Mouse (Mus musculus) forebrain, embryonic 11.5 days (tissue): ENCODE results near the gene Ctsw. TPM values are rescaled to one million over a fixed set of nuclear protein-coding genes. Genes with fewer than 3 reads are reported as not detected.

Experiments used
- ATAC-seq: fragments of 200-750 bp; cut with Nextera tagmentation; replicated peaks from 2 replicates; pipeline ENCODE4 v1.8.0; 2017; ENCODE audit warnings: moderate TSS enrichment; ENCODE audit not compliant: low FRiP score
- DNase-seq: peaks from one replicate; pipeline ENCODE4 v3.0.0-alpha.2; 2017; ENCODE audit warnings: low spot score
- H3K27ac ChIP-seq: fragments of 300-500 bp; sonication (generic); 2 replicates; pipeline ENCODE4 v1.5.1; 2014; ENCODE audit warnings: low read depth, low read length
- H3K27me3 ChIP-seq: fragments of 300-500 bp; sonication (generic); 2 replicates; pipeline ENCODE4 v1.6.1; 2014; ENCODE audit warnings: mild to moderate bottlenecking, low read length, mixed read lengths; ENCODE audit not compliant: control insufficient read depth, insufficient read depth
- H3K36me3 ChIP-seq: fragments of 300-500 bp; sonication (generic); 2 replicates; pipeline ENCODE4 v1.6.1; 2014; ENCODE audit warnings: mild to moderate bottlenecking, low read length, moderate library complexity, mixed read lengths; ENCODE audit not compliant: control insufficient read depth, insufficient read depth
- H3K4me1 ChIP-seq: fragments of 300-500 bp; sonication (generic); replicated peaks from 2 replicates; pipeline ENCODE4 v1.6.1; 2014; ENCODE audit warnings: low read length, mixed read lengths; ENCODE audit not compliant: control insufficient read depth, insufficient read depth
- H3K4me2 ChIP-seq: fragments of 300-500 bp; sonication (generic); 2 replicates; pipeline ENCODE4 v1.6.1; 2014; ENCODE audit warnings: low read depth, mild to moderate bottlenecking, low read length, moderate library complexity, mixed read lengths; ENCODE audit not compliant: severe bottlenecking
- H3K4me3 ChIP-seq: fragments of 300-500 bp; sonication (generic); 2 replicates; pipeline ENCODE4 v1.5.1; 2014; ENCODE audit warnings: low read depth, low read length
- H3K9ac ChIP-seq: fragments of 300-500 bp; sonication (generic); 2 replicates; pipeline ENCODE4 v1.6.1; 2014; ENCODE audit warnings: low read length
- H3K9me3 ChIP-seq: fragments of 300-500 bp; sonication (generic); 2 replicates; pipeline ENCODE4 v1.6.1; 2016; ENCODE audit warnings: low read length, mixed read lengths; ENCODE audit not compliant: control insufficient read depth
- WGBS: fragments of 180-500 bp; shearing (Covaris S2); extraction: QIAGEN DNeasy Blood & Tissue Kit; methylation state at CpG from one replicate; pipeline ENCODE4 v1.1.7; 2014; 5-methylcytosine and 5-hydroxymethylcytosine counted together
- polyA plus RNA-seq: library from polyadenylated mRNA; unstranded; fragments of >200 nt; fragmentation: Nextera tagmentation; extraction: Ambion mirVana; gene quantifications from 2 replicates; pipeline ENCODE4 v1.2.1, GENCODE M21; 2014

Gene Ctsw
- polyA plus RNA-seq, 1 experiment from 2014 or later, result 3.4 TPM

GRCm38 (mm10) chr19:5421784-5422183 lies 46.5 kb downstream of the Ctsw start:
- Histone ChIP-seq H3K4me1 (peaks cover 17% of the 10 kb centered on the region; the same call in 1 of the 2 replicates), H3K27ac (no peak overlapping the region), H3K27me3 (no peaks in the 10 kb centered on the region), H3K4me3 (no peak overlapping the region), H3K36me3 (peaks cover 7% of the 10 kb centered on the region; the same call in 1 of the 2 replicates), H3K4me2 (no peak overlapping the region), H3K9me3 (no peaks in the 10 kb centered on the region), H3K9ac (no peak overlapping the region)
- ATAC-seq, result no peak
- 88% methylated on average over 5 of the region's 5 CpGs for WGBS
- DNase-seq, result no peak

DNA sequence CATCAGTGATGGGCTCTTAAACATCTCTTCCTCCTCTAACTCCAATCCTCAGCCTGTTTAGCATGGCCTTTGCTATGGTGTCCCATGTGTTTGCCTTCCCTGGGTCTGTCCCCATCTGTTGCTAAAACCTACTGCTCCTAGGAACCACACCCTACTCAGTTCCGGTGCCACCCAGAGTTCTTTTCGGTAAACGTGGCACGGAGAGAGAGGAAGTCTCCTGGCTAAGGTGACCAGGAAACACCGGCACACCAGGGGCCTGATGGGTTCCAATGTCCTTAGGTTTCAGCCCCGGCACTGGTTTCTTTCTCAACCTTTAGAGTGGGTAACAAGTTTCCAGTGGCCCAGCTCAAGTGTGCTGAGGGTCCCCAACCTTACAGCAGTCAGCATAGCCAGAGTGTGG lies 47.7 kb downstream of the Ctsw start:
- Histone ChIP-seq H3K4me1 (peaks cover 9% of the 10 kb centered on the region; the same call in 1 of the 2 replicates), H3K27ac (no peak overlapping the region), H3K4me2 (no peak overlapping the region), H3K4me3 (no peak overlapping the region), H3K27me3 (no peaks in the 10 kb centered on the region), H3K9me3 (no peaks in the 10 kb centered on the region), H3K36me3 (peaks cover 2% of the 10 kb centered on the region; the same call in 1 of the 2 replicates), H3K9ac (no peak overlapping the region)
- no peak for DNase-seq
- no peak for ATAC-seq
- WGBS, result 90% methylated on average over 6 of the region's 6 CpGs

- Histone ChIP-seq H3K27me3 (no peaks in the 10 kb centered on the region), H3K36me3 (peaks cover 2% of the 10 kb centered on the region; the same call in 1 of the 2 replicates), H3K9ac (no peak overlapping the region), H3K27ac (no peak overlapping the region), H3K4me3 (no peak overlapping the region), H3K4me2 (no peak overlapping the region), H3K4me1 (peaks cover 8% of the 10 kb centered on the region; the same call in 1 of the 2 replicates), H3K9me3 (no peaks in the 10 kb centered on the region)
- DNase-seq (no peak), ATAC-seq (no peak)
- WGBS, result 91% methylated on average over 9 of the region's 9 CpGs
Observed at GRCm38 (mm10) chr19:5419630-5420029, 48.7 kb downstream of the Ctsw start.

- DNase-seq (no peak), ATAC-seq (no peak)
- no peaks in the 10 kb centered on the region for H3K27me3 ChIP-seq
- 95% methylated on average over 8 of the region's 8 CpGs for WGBS
- H3K4me1 ChIP-seq, result peaks cover 8% of the 10 kb centered on the region; the same call in 1 of the 2 replicates
- no peak overlapping the region for H3K27ac ChIP-seq
- no peak overlapping the region for H3K4me3 ChIP-seq
- H3K4me2 ChIP-seq, result no peak overlapping the region
- H3K9me3 ChIP-seq, result no peaks in the 10 kb centered on the region
- no peak overlapping the region for H3K9ac ChIP-seq
- peaks cover 2% of the 10 kb centered on the region; the same call in 1 of the 2 replicates for H3K36me3 ChIP-seq
Observed at GRCm38 (mm10) chr19:5418750-5419466, 49.4 kb downstream of the Ctsw start.

Other genes with a start within 250 kb of the Ctsw start
- gene Pacs1, start 195.4 kb downstream of the Ctsw start, polyA plus RNA-seq, result 32.2 and 33.2 TPM in 2 replicates
- gene Sf3b2, start 173.1 kb downstream of the Ctsw start, polyA plus RNA-seq, result 418 and 450 TPM in 2 replicates
- 17.2 and 18.9 TPM in 2 replicates for gene Gal3st3, start 170.2 kb downstream of the Ctsw start, polyA plus RNA-seq
- gene Catsper1, start 132.8 kb downstream of the Ctsw start, polyA plus RNA-seq, result not detected in 2 replicates
- 0.83 TPM in 1 of 2 replicates, not detected in the other for gene Cst6, start 118.9 kb downstream of the Ctsw start, polyA plus RNA-seq
- gene Eif1ad, start 101.8 kb downstream of the Ctsw start, polyA plus RNA-seq, result 79.2 and 82.8 TPM in 2 replicates
- 470 and 498 TPM in 2 replicates for gene Banf1, start 101.3 kb downstream of the Ctsw start, polyA plus RNA-seq
- 87.1 and 101 TPM in 2 replicates for gene Sart1, start 79.8 kb downstream of the Ctsw start, polyA plus RNA-seq
- not detected in 2 replicates for gene Tsga10ip, start 66.0 kb downstream of the Ctsw start, polyA plus RNA-seq
- gene Drap1, start 43.5 kb downstream of the Ctsw start, polyA plus RNA-seq, result 193 and 202 TPM in 2 replicates
- 34.6 and 42.0 TPM in 2 replicates for gene AI837181, start 43.4 kb downstream of the Ctsw start, polyA plus RNA-seq
- gene Fosl1, start 21.0 kb downstream of the Ctsw start, polyA plus RNA-seq, result not detected in 2 replicates
- 6.5 and 6.6 TPM in 2 replicates for gene Ccdc85b, start 10.6 kb downstream of the Ctsw start, polyA plus RNA-seq
- gene Fibp, start 7.9 kb downstream of the Ctsw start, polyA plus RNA-seq, result 105 TPM in 2 replicates
- gene Efemp2, start 5.4 kb upstream of the Ctsw start, polyA plus RNA-seq, result 49.1 and 50.4 TPM in 2 replicates
- gene Mus81, start 19.9 kb upstream of the Ctsw start, polyA plus RNA-seq, result 39.2 and 42.7 TPM in 2 replicates
- gene Cfl1, start 21.9 kb upstream of the Ctsw start, polyA plus RNA-seq, result 3,238 and 3,452 TPM in 2 replicates
- gene 1700020D05Rik, start 35.3 kb upstream of the Ctsw start, polyA plus RNA-seq, result not detected in 2 replicates
- gene Snx32, start 42.0 kb upstream of the Ctsw start, polyA plus RNA-seq, result 15.9 and 19.5 TPM in 2 replicates
- 0.11 and 0.35 TPM in 2 replicates for gene Ovol1, start 92.1 kb upstream of the Ctsw start, polyA plus RNA-seq
- 1.9 and 2.5 TPM in 2 replicates for gene Ap5b1, start 99.5 kb upstream of the Ctsw start, polyA plus RNA-seq
- gene Rnaseh2c, start 133.4 kb upstream of the Ctsw start, polyA plus RNA-seq, result 158 and 198 TPM in 2 replicates
- gene Kat5, start 141.7 kb upstream of the Ctsw start, polyA plus RNA-seq, result 38.0 and 38.9 TPM in 2 replicates
- 37.8 and 39.9 TPM in 2 replicates for gene Rela, start 169.0 kb upstream of the Ctsw start, polyA plus RNA-seq
- 18.4 and 19.9 TPM in 2 replicates for gene Sipa1, start 195.2 kb upstream of the Ctsw start, polyA plus RNA-seq
- gene Map3k11, start 220.2 kb upstream of the Ctsw start, polyA plus RNA-seq, result 20.4 and 21.7 TPM in 2 replicates
- 34.1 and 37.7 TPM in 2 replicates for gene Pcnx3, start 220.4 kb upstream of the Ctsw start, polyA plus RNA-seq
- gene Kcnk7, start 235.9 kb upstream of the Ctsw start, polyA plus RNA-seq, result not detected in 2 replicates